Mouse (Mus musculus) embryonic facial prominence, embryonic 15.5 days (tissue): ENCODE results near the gene Gsdmc3. TPM values are rescaled to one million over a fixed set of nuclear protein-coding genes. Genes with fewer than 3 reads are reported as not detected.
"Not testable (repeated sequence)": the region's sequence is repeated elsewhere in the genome, so short reads cannot be mapped to it uniquely, and the experiment has no call there.

Experiments
- ATAC-seq: fragments of 200-750 bp; cut with Nextera tagmentation; 2 replicates; pipeline ENCODE4 v1.8.0; 2017; ENCODE audit warnings: low read depth, moderate TSS enrichment; ENCODE audit not compliant: insufficient number of reproducible peaks, low FRiP score, low TSS enrichment
- H3K27ac ChIP-seq: fragments of 300-500 bp; sonication (generic); replicated peaks from 2 replicates; pipeline ENCODE4 v1.5.1; 2015; ENCODE audit warnings: mild to moderate bottlenecking, inconsistent platforms
- H3K27me3 ChIP-seq: fragments of 300-500 bp; sonication (generic); 2 replicates; pipeline ENCODE4 v1.6.1; 2015; ENCODE audit warnings: inconsistent platforms
- H3K36me3 ChIP-seq: fragments of 300-500 bp; sonication (generic); 2 replicates; pipeline ENCODE4 v1.6.1; 2015; ENCODE audit warnings: mild to moderate bottlenecking, inconsistent platforms
- H3K4me1 ChIP-seq: fragments of 300-500 bp; sonication (generic); 2 replicates; pipeline ENCODE4 v1.6.1; 2015; ENCODE audit warnings: inconsistent platforms
- H3K4me2 ChIP-seq: fragments of 300-500 bp; sonication (generic); replicated peaks from 2 replicates; pipeline ENCODE4 v1.6.1; 2015; ENCODE audit warnings: mild to moderate bottlenecking, inconsistent platforms
- H3K4me3 ChIP-seq: fragments of 300-500 bp; sonication (generic); replicated peaks from 2 replicates; pipeline ENCODE4 v1.5.1; 2015; ENCODE audit warnings: mild to moderate bottlenecking, inconsistent platforms
- H3K9ac ChIP-seq: fragments of 300-500 bp; sonication (generic); 2 replicates; pipeline ENCODE4 v1.6.1; 2015; ENCODE audit warnings: inconsistent platforms
- H3K9me3 ChIP-seq: fragments of 300-500 bp; sonication (generic); replicated peaks from 2 replicates; pipeline ENCODE4 v1.6.1; 2016; ENCODE audit warnings: inconsistent platforms
- WGBS: fragments of 180-500 bp; shearing (Covaris S2); methylation state at CpG from one replicate; pipeline ENCODE4 v1.1.7; 2015; 5-methylcytosine and 5-hydroxymethylcytosine counted together
- polyA plus RNA-seq: library from polyadenylated mRNA; unstranded; fragments of >200 nt; fragmentation: Nextera tagmentation; extraction: Ambion mirVana; gene quantifications from 2 replicates; pipeline ENCODE4 v1.2.1, GENCODE M21; 2015

Gene Gsdmc3
- polyA plus RNA-seq, 1 experiment from 2014 or later, result 0.12 TPM

- not testable (repeated sequence) for H3K4me2 ChIP-seq, H3K4me3 ChIP-seq, H3K4me1 ChIP-seq, H3K27me3 ChIP-seq, H3K9me3 ChIP-seq, ATAC-seq, H3K27ac ChIP-seq, H3K9ac ChIP-seq, H3K36me3 ChIP-seq
- WGBS, result 44% methylated on average over 5 of the region's 5 CpGs
Measured at GRCm38 (mm10) chr15:63861965-63862364, 16.4 kb downstream of the Gsdmc3 start.

Other genes starting within 250 kb of the Gsdmc3 start
- 0.09 TPM in 1 of 2 replicates, not detected in the other for gene Gsdmc2, start 33.4 kb downstream of the Gsdmc3 start, polyA plus RNA-seq
- gene Gsdmc4, start 33.7 kb upstream of the Gsdmc3 start, polyA plus RNA-seq, result 0.09 TPM in 1 of 2 replicates, not detected in the other
- 46.4 and 46.6 TPM in 2 replicates for gene Fam49b, start 181.9 kb upstream of the Gsdmc3 start, polyA plus RNA-seq